Mouse (Mus musculus) testis, adult 2 months (tissue): ENCODE measurements at regions not wholly inside any gene's neighbourhood (a gene's known extent, or its start where the extent isn't known, plus 50 kb on each side); places are given as distances from the start of the nearest gene placed in this dataset.

Experiments used
- CTCF ChIP-seq: fragments of 200-500 bp; IDR thresholded peaks from 2 replicates; pipeline ENCODE4 v1.5.1; 2012; ENCODE audit warnings: low read depth, mild to moderate bottlenecking, inconsistent platforms, low read length, moderate library complexity; ENCODE audit not compliant: control insufficient read depth, insufficient read depth, insufficient replicate concordance
- POLR2A ChIP-seq: fragments of 200-500 bp; IDR thresholded peaks from 2 replicates; pipeline ENCODE4 v1.6.1; 2012; ENCODE audit warnings: low read depth, mild to moderate bottlenecking, inconsistent platforms, low read length, moderate library complexity; ENCODE audit not compliant: control insufficient read depth

GRCm38 (mm10) chr8:78148006-78148405 is 65.1 kb upstream of the Ttc29 start:
- TF ChIP-seq CTCF (no peak), POLR2A (no peak)
